Mouse (Mus musculus) midbrain, embryonic 11.5 days (tissue): ENCODE data around the gene Cdc40. TPM values are rescaled to one million over a fixed set of nuclear protein-coding genes. Genes with fewer than 3 reads are reported as not detected.

Experiments used
- ATAC-seq: fragments of 200-750 bp; cut with Nextera tagmentation; 2 replicates; pipeline ENCODE4 v1.8.0; 2017; ENCODE audit warnings: moderate TSS enrichment, moderate library complexity; ENCODE audit not compliant: low FRiP score
- DNase-seq: peaks from one replicate; pipeline ENCODE4 v3.0.0; 2015; ENCODE audit warnings: low spot score; ENCODE audit errors: missing footprints
- H3K27ac ChIP-seq: fragments of 300-500 bp; sonication (generic); 2 replicates; pipeline ENCODE4 v1.5.1; 2014; ENCODE audit warnings: low read depth, low read length
- H3K27me3 ChIP-seq: fragments of 300-500 bp; sonication (generic); 2 replicates; pipeline ENCODE4 v1.6.1; 2014; ENCODE audit warnings: mild to moderate bottlenecking, low read length, moderate library complexity, mixed read lengths; ENCODE audit not compliant: control insufficient read depth, insufficient read depth
- H3K36me3 ChIP-seq: fragments of 300-500 bp; sonication (generic); 2 replicates; pipeline ENCODE4 v1.6.1; 2014; ENCODE audit warnings: mild to moderate bottlenecking, low read length, moderate library complexity, mixed read lengths; ENCODE audit not compliant: control insufficient read depth, insufficient read depth
- H3K4me1 ChIP-seq: fragments of 300-500 bp; sonication (generic); 2 replicates; pipeline ENCODE4 v1.6.1; 2014; ENCODE audit warnings: low read length; ENCODE audit not compliant: control insufficient read depth, insufficient read depth
- H3K4me2 ChIP-seq: fragments of 300-500 bp; sonication (generic); 2 replicates; pipeline ENCODE4 v1.6.1; 2014; ENCODE audit warnings: mild to moderate bottlenecking, moderate library complexity
- H3K4me3 ChIP-seq: fragments of 300-500 bp; sonication (generic); 2 replicates; pipeline ENCODE4 v1.5.1; 2014; ENCODE audit warnings: low read depth, low read length
- H3K9ac ChIP-seq: fragments of 300-500 bp; sonication (generic); 2 replicates; pipeline ENCODE4 v1.6.1; 2014; ENCODE audit warnings: low read length
- H3K9me3 ChIP-seq: fragments of 300-500 bp; sonication (generic); 2 replicates; pipeline ENCODE4 v1.6.1; 2016; ENCODE audit warnings: low read length; ENCODE audit not compliant: control insufficient read depth
- WGBS: fragments of 180-500 bp; shearing (Covaris S2); extraction: QIAGEN DNeasy Blood & Tissue Kit; methylation state at CpG from one replicate; pipeline ENCODE4 v1.1.7; 2014; 5-methylcytosine and 5-hydroxymethylcytosine counted together
- polyA plus RNA-seq: library from polyadenylated mRNA; unstranded; fragments of >200 nt; fragmentation: Nextera tagmentation; extraction: Ambion mirVana; gene quantifications from 2 replicates; pipeline ENCODE4 v1.2.1, GENCODE M21; 2014

Gene Cdc40
- polyA plus RNA-seq, result 38.7 and 38.9 TPM in 2 replicates

DNA sequence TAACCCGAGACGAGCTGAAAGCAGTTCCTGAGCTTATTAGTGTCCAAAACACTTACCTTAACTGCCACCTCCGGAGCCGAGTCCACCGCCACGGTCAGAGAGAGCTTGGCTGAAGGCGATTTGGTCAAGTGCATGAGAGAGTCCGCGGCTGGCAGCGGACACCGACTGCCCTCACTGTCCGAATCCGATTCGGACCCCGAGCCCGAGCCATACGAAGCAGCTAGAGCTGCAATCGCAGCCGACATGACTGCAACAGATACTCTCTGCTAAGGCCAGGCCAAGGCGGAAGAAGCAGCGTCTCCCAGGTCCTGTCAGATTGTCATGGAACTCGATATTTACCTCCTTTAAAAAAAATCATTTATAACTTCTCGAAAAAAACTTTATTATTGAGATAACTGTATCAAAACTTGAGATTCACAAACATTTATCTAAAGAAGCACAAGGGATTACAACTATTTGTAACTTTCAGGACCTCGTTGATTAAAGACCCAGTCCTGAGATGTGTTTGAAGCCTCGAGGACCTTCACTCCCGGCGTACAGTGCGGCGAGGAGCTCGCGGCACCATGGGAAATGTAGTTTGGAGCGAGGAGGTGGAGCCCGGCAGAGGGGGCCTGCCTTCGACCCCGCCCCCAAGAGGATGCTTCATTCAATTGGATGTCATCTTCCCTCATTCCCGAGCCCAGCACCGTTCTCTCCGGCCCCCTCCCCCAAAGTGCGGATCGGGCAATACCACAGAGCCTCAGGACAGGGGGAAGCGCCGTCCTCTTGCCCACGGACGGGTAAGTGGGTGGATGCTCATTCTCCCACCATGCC, at the start of gene Cdc40, which contains the start of gene Wasf1:
Cdc40 (minus strand) TSS at position 481 of the 813 bp plus-strand sequence.
Wasf1 (plus strand) TSS at position 645 of the 813 bp plus-strand sequence.
- under 1% methylated on average over 44 of the region's 44 CpGs for WGBS
- no peaks in the 10 kb centered on the region for H3K9me3 ChIP-seq
- H3K4me2 ChIP-seq, result peak within 1 kb of the TSS; percentile 60
- DNase-seq, result peak; percentile 99
- ATAC-seq, result peak; percentile 96
- peak within 1 kb of the TSS; percentile 96 for H3K9ac ChIP-seq
- H3K27ac ChIP-seq, result peak within 1 kb of the TSS; percentile 96
- H3K4me1 ChIP-seq, result peaks cover 5% of the 10 kb centered on the region
- no peaks in the 10 kb centered on the region for H3K36me3 ChIP-seq
- H3K27me3 ChIP-seq, result no peaks in the 10 kb centered on the region
- peak within 1 kb of the TSS; percentile 95 for H3K4me3 ChIP-seq

GRCm38 (mm10) chr10:40919464-40919863, 36.4 kb upstream of the Cdc40 start:
- ATAC-seq (no peak), DNase-seq (no peak)
- Histone ChIP-seq H3K4me2 (no peak overlapping the region), H3K27me3 (no peaks in the 10 kb centered on the region), H3K27ac (no peak overlapping the region), H3K9ac (no peak overlapping the region), H3K4me1 (no peaks in the 10 kb centered on the region), H3K4me3 (no peak overlapping the region), H3K36me3 (no peaks in the 10 kb centered on the region), H3K9me3 (no peaks in the 10 kb centered on the region)
- 86% methylated on average over 6 of the region's 6 CpGs for WGBS

DNA sequence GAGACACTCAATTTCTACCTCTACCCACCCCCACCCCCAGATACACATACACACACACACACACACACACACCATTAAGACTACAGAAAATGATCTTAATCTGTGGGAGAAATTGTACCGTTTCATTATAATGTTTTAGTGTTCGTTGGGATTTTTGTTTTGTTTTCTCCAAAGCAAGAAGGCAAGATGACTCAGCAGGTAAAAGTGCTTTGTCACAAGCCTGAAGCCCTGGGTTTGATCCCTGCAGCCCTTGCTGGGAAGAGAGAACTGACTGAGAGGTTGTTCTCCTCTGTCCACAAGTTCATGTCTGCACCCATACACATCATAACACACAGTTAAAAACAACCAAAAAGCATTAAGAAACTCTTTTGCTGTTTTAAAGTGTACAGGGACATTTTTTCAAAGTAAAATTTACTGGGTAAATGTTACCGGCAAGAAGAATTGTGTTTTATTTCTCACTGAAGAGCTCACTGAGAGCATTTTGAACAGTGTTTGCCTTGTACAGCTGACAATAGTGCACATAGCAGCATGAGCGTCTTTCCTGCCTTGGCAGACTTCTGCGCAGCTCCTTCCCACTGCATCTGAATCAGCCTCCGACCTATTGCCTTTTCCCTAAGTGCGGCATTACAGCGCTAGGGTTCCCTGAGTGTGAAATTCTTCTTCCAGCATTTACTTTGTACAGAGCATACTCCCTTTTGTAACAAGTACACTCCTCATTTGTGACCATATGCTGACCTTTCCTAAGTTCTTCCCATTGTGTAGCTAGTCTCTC, 35.7 kb upstream of the Cdc40 start:
- no peaks in the 10 kb centered on the region for H3K4me1 ChIP-seq
- ATAC-seq, result no peak
- 91% methylated on average over 8 of the region's 8 CpGs for WGBS

GRCm38 (mm10) chr10:40915240-40915639, 32.1 kb upstream of the Cdc40 start:
- Histone ChIP-seq H3K27ac (no peak overlapping the region), H3K4me3 (no peak overlapping the region), H3K36me3 (no peaks in the 10 kb centered on the region), H3K4me1 (no peaks in the 10 kb centered on the region), H3K9me3 (no peaks in the 10 kb centered on the region; the same call in 1 of the 2 replicates), H3K27me3 (no peaks in the 10 kb centered on the region), H3K4me2 (no peak overlapping the region), H3K9ac (no peak overlapping the region)
- DNase-seq, result no peak
- WGBS, result 87% methylated on average over 2 of the region's 2 CpGs
- ATAC-seq, result no peak

More for the DNA sequence above, 35.7 kb upstream of the Cdc40 start:
- no peak overlapping the region for H3K27ac ChIP-seq
- H3K27me3 ChIP-seq, result no peaks in the 10 kb centered on the region
- H3K4me3 ChIP-seq, result no peak overlapping the region
- no peak overlapping the region for H3K4me2 ChIP-seq
- H3K9me3 ChIP-seq, result no peaks in the 10 kb centered on the region
- H3K36me3 ChIP-seq, result no peaks in the 10 kb centered on the region
- no peak overlapping the region for H3K9ac ChIP-seq
- no peak for DNase-seq

GRCm38 (mm10) chr10:40910811-40911210, 27.7 kb upstream of the Cdc40 start:
- no peaks in the 10 kb centered on the region for H3K4me1 ChIP-seq
- H3K9me3 ChIP-seq, result no peaks in the 10 kb centered on the region; the same call in 1 of the 2 replicates
- WGBS, result 66% methylated on average over 2 of the region's 2 CpGs
- H3K27ac ChIP-seq, result no peak overlapping the region
- no peak overlapping the region for H3K4me3 ChIP-seq
- no peaks in the 10 kb centered on the region for H3K27me3 ChIP-seq
- DNase-seq, result no peak
- no peak for ATAC-seq
- H3K36me3 ChIP-seq, result no peaks in the 10 kb centered on the region
- H3K4me2 ChIP-seq, result no peak overlapping the region
- no peak overlapping the region for H3K9ac ChIP-seq

- WGBS, result 54% methylated on average over 2 of the region's 2 CpGs
- H3K4me1 ChIP-seq, result no peaks in the 10 kb centered on the region
- DNase-seq (no peak), ATAC-seq (no peak)
- H3K4me2 ChIP-seq, result no peak overlapping the region
- H3K27me3 ChIP-seq, result no peaks in the 10 kb centered on the region
- no peak overlapping the region for H3K9ac ChIP-seq
- no peak overlapping the region for H3K27ac ChIP-seq
- H3K36me3 ChIP-seq, result no peaks in the 10 kb centered on the region
- no peak overlapping the region for H3K4me3 ChIP-seq
- no peaks in the 10 kb centered on the region; the same call in 1 of the 2 replicates for H3K9me3 ChIP-seq
Measured at GRCm38 (mm10) chr10:40908580-40908979, 25.5 kb upstream of the Cdc40 start.

- Histone ChIP-seq H3K4me2 (no peak overlapping the region), H3K4me1 (no peaks in the 10 kb centered on the region), H3K27ac (no peak overlapping the region), H3K27me3 (no peaks in the 10 kb centered on the region), H3K9ac (no peak overlapping the region), H3K4me3 (no peak overlapping the region), H3K9me3 (no peaks in the 10 kb centered on the region), H3K36me3 (no peaks in the 10 kb centered on the region)
- ATAC-seq, result no peak
- DNase-seq, result no peak
- WGBS, result 89% methylated on average over 7 of the region's 7 CpGs
Measured at GRCm38 (mm10) chr10:40906802-40907201, 23.7 kb upstream of the Cdc40 start.

DNA sequence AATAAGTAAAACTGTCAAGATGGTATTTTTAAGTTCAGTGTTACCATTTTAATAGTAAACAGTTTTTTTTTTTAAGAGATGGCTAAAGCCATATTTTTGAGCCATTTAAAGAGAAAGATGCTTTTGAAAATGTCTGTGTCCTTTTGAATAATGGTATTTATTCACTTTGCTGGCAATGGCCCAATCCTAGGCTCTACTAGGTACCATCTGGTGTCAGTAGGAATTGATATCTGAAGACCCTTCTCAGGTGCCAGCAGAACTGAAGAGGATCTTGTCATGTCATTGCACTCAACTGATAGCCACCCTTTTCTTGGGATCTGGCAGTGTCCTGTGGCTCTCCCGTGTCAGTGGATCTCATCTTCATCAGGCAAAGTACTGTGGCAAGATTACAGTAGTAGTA, 23.0 kb upstream of the Cdc40 start:
- Histone ChIP-seq H3K36me3 (no peaks in the 10 kb centered on the region), H3K9ac (no peak overlapping the region), H3K4me2 (no peak overlapping the region), H3K27me3 (no peaks in the 10 kb centered on the region), H3K4me1 (no peaks in the 10 kb centered on the region), H3K27ac (no peak overlapping the region), H3K4me3 (no peak overlapping the region), H3K9me3 (no peaks in the 10 kb centered on the region)
- DNase-seq (no peak), ATAC-seq (no peak)
- 93% methylated on average over 1 of the region's 1 CpGs for WGBS

DNA sequence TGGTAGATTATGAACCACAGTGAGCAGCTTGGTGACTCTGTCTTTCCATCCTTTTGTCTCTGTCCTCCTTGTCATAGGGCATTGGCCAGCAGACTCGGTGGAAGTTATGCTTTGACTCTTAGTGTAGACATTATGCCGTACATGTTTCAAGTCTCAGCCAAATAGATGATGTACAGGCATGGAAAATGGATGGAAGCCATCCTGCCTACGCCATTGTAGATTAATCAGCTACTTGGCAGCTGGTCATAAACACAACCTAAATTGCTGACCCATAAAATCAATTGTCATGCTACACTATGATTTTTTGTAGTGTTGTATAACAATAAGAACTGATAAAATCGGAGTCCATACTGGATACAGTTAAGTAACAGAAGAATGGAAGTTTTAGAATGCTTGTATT, 18.7 kb upstream of the Cdc40 start:
- Histone ChIP-seq H3K36me3 (no peaks in the 10 kb centered on the region), H3K27me3 (no peaks in the 10 kb centered on the region), H3K27ac (no peak overlapping the region), H3K4me1 (no peaks in the 10 kb centered on the region), H3K9ac (no peak overlapping the region), H3K4me3 (no peak overlapping the region), H3K9me3 (no peaks in the 10 kb centered on the region), H3K4me2 (no peak overlapping the region)
- ATAC-seq, result no peak
- WGBS, result 93% methylated on average over 4 of the region's 4 CpGs
- DNase-seq, result no peak
